Mouse (Mus musculus): ENCODE measurements around the gene Kcnn4. TPM values are rescaled to one million over a fixed set of nuclear protein-coding genes. Genes with fewer than 3 reads are reported as not detected.

Kcnn4 gene
- total RNA-seq, 1 experiment, result 3.2 TPM

DNA sequence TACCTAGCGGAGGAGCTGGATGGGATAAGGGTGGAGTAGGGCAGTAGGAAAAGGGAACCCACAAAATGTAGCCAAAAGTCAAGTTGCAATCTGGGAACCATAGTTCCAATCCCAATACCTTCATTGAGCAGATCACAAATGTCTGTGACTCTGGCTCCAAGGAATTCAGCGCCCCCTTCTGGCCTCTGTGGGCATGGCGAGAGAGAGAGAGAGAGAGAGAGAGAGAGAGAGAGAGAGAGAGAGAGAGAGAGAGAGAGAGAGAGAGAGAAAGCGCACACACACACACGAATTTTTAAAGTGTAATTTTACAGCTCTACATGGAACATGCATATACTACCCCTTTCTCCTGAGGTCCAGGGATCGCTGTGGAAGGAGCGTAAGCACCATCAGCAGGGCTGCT is 6.8 kb upstream of the Kcnn4 start:
- no peak overlapping the region for H3K9ac ChIP-seq (ENCODE audit: insufficient read depth, low read depth, low read length, poor library complexity, severe bottlenecking)
- no peak overlapping the region for H3K4me3 ChIP-seq (ENCODE audit: insufficient read depth in 1 of 2, low read depth in 1 of 2, low read length in 2 of 2, poor library complexity in 1 of 2, severe bottlenecking in 1 of 2)
- H3K36me3 ChIP-seq (ENCODE audit: control insufficient read depth, insufficient read depth, low read length, poor library complexity, severe bottlenecking), result no peaks in the 10 kb centered on the region
- no peak for TF ChIP-seq CHD2 (IDR thresholded peaks at IDR 0.05; ENCODE audit: low read depth, low read length)
- no peak for TF ChIP-seq MAFK (IDR thresholded peaks at IDR 0.05; ENCODE audit: insufficient read depth, low read depth, low read length)
- no peak for TF ChIP-seq ZC3H11A (IDR thresholded peaks at IDR 0.05; ENCODE audit: borderline replicate concordance, low read depth, low read length)
- no peak for TF ChIP-seq ZNF384 (IDR thresholded peaks at IDR 0.05; ENCODE audit: low read depth, low read length)
- TF ChIP-seq HCFC1 (IDR thresholded peaks at IDR 0.05; ENCODE audit: borderline replicate concordance, insufficient read depth, low read length), result no peak
- DNase-seq (ENCODE audit: low read depth, low spot score), result no peak
- H3K9me3 ChIP-seq (ENCODE audit: control insufficient read depth, insufficient read depth, low read depth, low read length), result no peaks in the 10 kb centered on the region
- no peaks in the 10 kb centered on the region for H3K4me1 ChIP-seq (ENCODE audit: control insufficient read depth in 2 of 2, insufficient read depth in 2 of 2, low read length in 2 of 2, poor library complexity in 1 of 2)
- no peak overlapping the region for H3K27ac ChIP-seq (ENCODE audit: insufficient read depth, low read depth, low read length, poor library complexity, severe bottlenecking)
- in situ Hi-C loops (cut with MboI; ENCODE audit: low sequenced_read_pairs in 2 of 2, unreplicated experiment in 2 of 2), result loop anchor here (25.0 kb wide), 1 partner anchor 401 kb away; the partner anchor contains the start of genes Vmn1r180 (in 2 of the 2) and Vmn1r181 (in 2 of the 2)

DNA sequence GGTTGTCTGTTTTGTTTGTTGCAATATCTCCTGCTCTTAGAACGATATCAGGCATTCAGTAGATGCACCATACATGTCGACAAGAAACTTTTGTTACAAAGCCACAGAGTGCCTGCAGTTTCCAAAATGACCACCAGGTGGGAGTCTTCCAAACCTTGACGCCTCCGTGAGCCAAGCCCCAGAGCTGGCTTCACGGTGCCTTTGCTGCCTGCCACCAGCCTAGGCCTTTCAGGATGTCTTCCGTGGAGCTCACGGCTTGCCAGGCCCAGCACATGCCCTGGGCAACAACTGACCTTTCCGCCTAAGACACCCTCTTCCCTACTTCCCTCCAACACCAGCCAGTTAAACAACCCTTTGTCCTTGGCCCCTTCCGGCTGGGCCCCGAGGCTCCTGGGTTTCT is 5.2 kb upstream of the Kcnn4 start:
- DNase-seq (ENCODE audit: low read depth, low spot score), result peak; percentile 85
- no peaks in the 10 kb centered on the region for H3K9me3 ChIP-seq (ENCODE audit: control insufficient read depth, insufficient read depth, low read depth, low read length)
- no peak overlapping the region for H3K27ac ChIP-seq (ENCODE audit: insufficient read depth, low read depth, low read length, poor library complexity, severe bottlenecking)
- in situ Hi-C loops (cut with MboI; ENCODE audit: low sequenced_read_pairs in 2 of 2, unreplicated experiment in 2 of 2), result loop anchor here (25.0 kb wide), 1 partner anchor 403 kb away; the partner anchor contains the start of genes Vmn1r180 (in 2 of the 2) and Vmn1r181 (in 2 of the 2)
- no peak overlapping the region for H3K9ac ChIP-seq (ENCODE audit: insufficient read depth, low read depth, low read length, poor library complexity, severe bottlenecking)
- H3K4me3 ChIP-seq (ENCODE audit: insufficient read depth in 1 of 2, low read depth in 1 of 2, low read length in 2 of 2, poor library complexity in 1 of 2, severe bottlenecking in 1 of 2), result no peak overlapping the region
- TF ChIP-seq ZNF384 (IDR thresholded peaks at IDR 0.05; ENCODE audit: low read depth, low read length) (no peak), CHD2 (IDR thresholded peaks at IDR 0.05; ENCODE audit: low read depth, low read length) (no peak), ZC3H11A (IDR thresholded peaks at IDR 0.05; ENCODE audit: borderline replicate concordance, low read depth, low read length) (0 out of 2 replicates have a peak, but pooled peaks have one; percentile 23), HCFC1 (IDR thresholded peaks at IDR 0.05; ENCODE audit: borderline replicate concordance, insufficient read depth, low read length) (no peak), MAFK (IDR thresholded peaks at IDR 0.05; ENCODE audit: insufficient read depth, low read depth, low read length) (no peak)
- peaks cover 0 to 2% of the 10 kb centered on the region in 2 experiments; a peak in 1 of 4 replicates for H3K4me1 ChIP-seq (ENCODE audit: control insufficient read depth in 2 of 2, insufficient read depth in 2 of 2, low read length in 2 of 2, poor library complexity in 1 of 2)
- no peaks in the 10 kb centered on the region for H3K36me3 ChIP-seq (ENCODE audit: control insufficient read depth, insufficient read depth, low read length, poor library complexity, severe bottlenecking)

DNA sequence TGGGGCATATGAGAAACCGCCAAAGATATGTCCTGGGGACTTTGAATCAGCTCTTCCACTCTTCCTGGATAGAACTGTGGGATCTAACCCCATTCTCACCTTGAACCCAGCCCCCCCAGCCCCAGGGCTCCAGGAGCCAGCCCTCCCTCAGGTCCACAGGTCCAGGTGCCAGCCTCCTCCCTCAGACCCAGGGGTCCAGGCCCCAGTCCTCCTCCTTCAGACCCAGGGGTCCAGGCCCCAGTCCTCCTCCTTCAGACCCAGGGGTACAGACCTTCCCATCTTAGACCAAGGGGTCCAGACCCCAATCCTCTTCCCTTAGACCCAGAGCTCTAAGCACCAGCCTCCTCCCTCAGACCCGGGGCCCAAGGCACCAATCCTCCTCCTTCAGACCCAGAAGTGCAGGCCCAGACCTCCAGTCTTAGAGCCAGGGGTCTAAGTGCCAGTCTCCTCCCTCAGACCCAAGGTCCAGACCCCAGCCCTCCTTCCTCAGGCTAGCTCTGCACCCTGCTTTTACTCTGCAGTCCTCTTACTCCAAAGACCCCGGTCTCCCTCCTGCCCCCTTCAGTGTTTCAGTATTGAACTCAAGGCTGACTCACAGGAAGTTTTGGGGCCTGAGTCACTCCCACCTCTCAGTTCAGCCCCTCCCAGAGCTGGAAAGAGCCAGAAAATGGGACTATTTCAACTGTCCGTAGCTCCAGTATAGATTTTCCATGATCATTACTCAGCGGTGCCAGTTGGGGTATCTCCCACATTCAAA is 4.6 kb upstream of the Kcnn4 start:
- Histone ChIP-seq H3K4me3 (ENCODE audit: insufficient read depth in 1 of 2, low read depth in 1 of 2, low read length in 2 of 2, poor library complexity in 1 of 2, severe bottlenecking in 1 of 2) (no peak overlapping the region), H3K9ac (ENCODE audit: insufficient read depth, low read depth, low read length, poor library complexity, severe bottlenecking) (no peak overlapping the region), H3K36me3 (ENCODE audit: control insufficient read depth, insufficient read depth, low read length, poor library complexity, severe bottlenecking) (no peaks in the 10 kb centered on the region), H3K4me1 (ENCODE audit: control insufficient read depth in 2 of 2, insufficient read depth in 2 of 2, low read length in 2 of 2, poor library complexity in 1 of 2) (peaks cover 0 to 8% of the 10 kb centered on the region in 2 experiments; a peak in 1 of 4 replicates), H3K27ac (ENCODE audit: insufficient read depth, low read depth, low read length, poor library complexity, severe bottlenecking) (no peak overlapping the region), H3K9me3 (ENCODE audit: control insufficient read depth, insufficient read depth, low read depth, low read length) (no peaks in the 10 kb centered on the region)
- in situ Hi-C loops (cut with MboI; ENCODE audit: low sequenced_read_pairs in 2 of 2, unreplicated experiment in 2 of 2), result loop anchor here (25.0 kb wide), 1 partner anchor 403 kb away; the partner anchor contains the start of genes Vmn1r180 (in 2 of the 2) and Vmn1r181 (in 2 of the 2)
- TF ChIP-seq ZNF384 (IDR thresholded peaks at IDR 0.05; ENCODE audit: low read depth, low read length), result no peak
- no peak for TF ChIP-seq ZC3H11A (IDR thresholded peaks at IDR 0.05; ENCODE audit: borderline replicate concordance, low read depth, low read length)
- TF ChIP-seq HCFC1 (IDR thresholded peaks at IDR 0.05; ENCODE audit: borderline replicate concordance, insufficient read depth, low read length), result no peak
- no peak for TF ChIP-seq CHD2 (IDR thresholded peaks at IDR 0.05; ENCODE audit: low read depth, low read length)
- no peak for TF ChIP-seq MAFK (IDR thresholded peaks at IDR 0.05; ENCODE audit: insufficient read depth, low read depth, low read length)
- DNase-seq (ENCODE audit: low read depth, low spot score), result no peak

DNA sequence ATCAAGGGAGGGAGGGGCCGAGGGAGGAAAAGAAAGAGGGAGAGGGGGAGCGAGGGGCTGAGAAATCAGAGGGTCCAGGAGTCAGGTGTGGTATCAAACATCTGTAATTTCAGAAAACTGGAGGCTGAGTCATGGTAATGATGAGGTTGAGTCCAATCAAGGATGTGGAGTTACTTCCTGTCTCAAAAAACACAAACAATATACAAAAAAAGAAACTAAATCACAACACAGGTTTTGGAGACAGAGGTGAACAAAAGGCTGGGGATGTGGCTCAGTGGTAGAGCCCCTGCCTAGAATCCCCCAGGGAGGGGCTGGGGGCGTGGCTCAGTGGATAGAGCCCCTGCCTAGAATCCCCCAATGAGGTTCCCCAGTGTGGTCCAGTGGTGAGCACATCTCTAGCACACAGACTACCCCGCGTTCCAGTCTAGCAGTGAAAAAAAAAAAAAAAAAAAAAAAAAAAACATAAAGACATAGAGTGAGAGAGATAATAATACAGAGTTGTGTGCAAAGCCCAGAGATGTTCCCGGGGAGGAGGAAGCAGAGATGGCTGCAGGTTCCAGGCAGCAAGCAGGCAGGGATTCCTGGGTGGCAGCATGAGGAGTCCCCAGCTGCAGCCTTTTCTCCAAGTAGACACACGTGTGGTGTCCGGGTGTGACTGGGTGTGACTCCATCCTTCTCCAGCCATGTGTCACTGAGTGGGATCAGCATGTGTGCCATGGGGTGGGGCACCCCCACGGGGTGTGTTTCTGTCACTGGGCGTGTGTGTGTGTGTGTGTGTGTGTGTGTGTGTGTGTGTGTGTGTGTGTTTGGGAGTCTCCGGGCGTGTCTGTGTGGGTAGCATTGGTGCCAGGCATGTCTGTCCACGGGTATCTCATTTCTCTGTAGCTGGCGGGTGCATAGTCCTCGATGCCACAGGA is 3.1 kb upstream of the Kcnn4 start:
- no peak for TF ChIP-seq ZNF384 (IDR thresholded peaks at IDR 0.05; ENCODE audit: low read depth, low read length)
- no peak for TF ChIP-seq MAFK (IDR thresholded peaks at IDR 0.05; ENCODE audit: insufficient read depth, low read depth, low read length)
- TF ChIP-seq HCFC1 (IDR thresholded peaks at IDR 0.05; ENCODE audit: borderline replicate concordance, insufficient read depth, low read length), result no peak
- no peak for TF ChIP-seq ZC3H11A (IDR thresholded peaks at IDR 0.05; ENCODE audit: borderline replicate concordance, low read depth, low read length)
- TF ChIP-seq CHD2 (IDR thresholded peaks at IDR 0.05; ENCODE audit: low read depth, low read length), result no peak
- no peak overlapping the region for H3K27ac ChIP-seq (ENCODE audit: insufficient read depth, low read depth, low read length, poor library complexity, severe bottlenecking)
- H3K9me3 ChIP-seq (ENCODE audit: control insufficient read depth, insufficient read depth, low read depth, low read length), result no peaks in the 10 kb centered on the region
- no peaks in the 10 kb centered on the region for H3K36me3 ChIP-seq (ENCODE audit: control insufficient read depth, insufficient read depth, low read length, poor library complexity, severe bottlenecking)
- H3K4me3 ChIP-seq (ENCODE audit: insufficient read depth in 1 of 2, low read depth in 1 of 2, low read length in 2 of 2, poor library complexity in 1 of 2, severe bottlenecking in 1 of 2), result no peak overlapping the region
- no peak overlapping the region for H3K9ac ChIP-seq (ENCODE audit: insufficient read depth, low read depth, low read length, poor library complexity, severe bottlenecking)
- peaks cover 0 to 8% of the 10 kb centered on the region in 2 experiments; a peak in 1 of 4 replicates for H3K4me1 ChIP-seq (ENCODE audit: control insufficient read depth in 2 of 2, insufficient read depth in 2 of 2, low read length in 2 of 2, poor library complexity in 1 of 2)
- in situ Hi-C loops (cut with MboI; ENCODE audit: low sequenced_read_pairs in 2 of 2, unreplicated experiment in 2 of 2), result loop anchor here (25.0 kb wide), 1 partner anchor 405 kb away; the partner anchor contains the start of genes Vmn1r180 (in 2 of the 2) and Vmn1r181 (in 2 of the 2)
- no peak for DNase-seq (ENCODE audit: low read depth, low spot score)

Measured in ES-E14 (cell line).